Mouse (Mus musculus): ENCODE measurements at regions not wholly inside any gene's neighbourhood (a gene's known extent, or its start where the extent isn't known, plus 50 kb on each side); places are given as distances from the start of the nearest gene placed in this dataset.

- no peak for TF ChIP-seq POLR2A (IDR thresholded peaks at IDR 0.05; ENCODE audit: extremely low read depth, insufficient read depth, low read length)
- no peak for TF ChIP-seq CTCF (IDR thresholded peaks at IDR 0.05; ENCODE audit: low read depth, low read length)
These were observed 679.9 kb downstream of the Dach1 start for GRCm38 (mm10) chr14:97489427-97490347.
